25 mouse cellular contexts compared by ENCODE assay signal in the genomic region with DNA sequence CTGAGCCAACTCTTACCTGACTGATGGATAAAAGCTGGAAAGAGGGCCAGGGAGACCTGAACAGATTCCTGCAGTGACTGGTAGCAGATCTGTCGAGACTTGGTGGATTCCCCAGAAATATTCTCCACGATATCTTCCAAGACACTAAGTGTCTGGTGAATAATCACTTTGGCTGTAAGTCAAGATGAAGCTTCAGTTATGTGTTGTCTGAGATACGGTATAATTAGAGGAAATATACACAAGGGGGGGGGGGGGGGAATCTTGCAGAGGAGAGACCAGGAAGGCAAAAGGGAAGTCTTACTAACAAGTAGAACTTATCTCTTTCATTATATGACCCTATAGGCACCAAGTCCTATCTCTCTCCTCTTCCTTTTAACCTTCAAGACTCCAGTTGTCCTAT.
"Had no signal": no experiment of that assay in that cellular context is flagged by ENCODE, and none has a peak within 500 bp of the region (broad histone marks: within the 10 kb centered on the region; RNA-seq: fewer than 3 reads in every experiment).

No protein-coding gene starts in this region.

- H3K4me3 ChIP-seq: heart, adult 2 months; heart, embryonic 13.5 days; heart, embryonic 15.5 days; hindbrain, embryonic 13.5 days; hindbrain, embryonic 15.5 days; kidney, embryonic 15.5 days; limb, embryonic 12.5 days had no signal

- H3K9me3 ChIP-seq: heart, embryonic 13.5 days; heart, embryonic 15.5 days; hindbrain, embryonic 13.5 days; hindbrain, embryonic 15.5 days; kidney, embryonic 15.5 days; limb, embryonic 12.5 days had no signal

- H3K4me1 ChIP-seq: heart, embryonic 13.5 days; heart, embryonic 15.5 days; hindbrain, embryonic 13.5 days; hindbrain, embryonic 15.5 days; kidney, embryonic 15.5 days; limb, embryonic 12.5 days had no signal

- H3K27ac ChIP-seq: heart, adult 2 months; heart, embryonic 13.5 days; heart, embryonic 15.5 days; hindbrain, embryonic 13.5 days; hindbrain, embryonic 15.5 days; hindbrain, postnatal 0 days; kidney, embryonic 15.5 days; kidney, postnatal 0 days; limb, embryonic 12.5 days had no signal

- H3K4me2 ChIP-seq: heart, embryonic 11.5 days; heart, embryonic 13.5 days; heart, embryonic 15.5 days; hindbrain, embryonic 13.5 days; hindbrain, embryonic 15.5 days; kidney, embryonic 15.5 days; limb, embryonic 12.5 days had no signal

- ATAC-seq: hindbrain, postnatal 0 days; intestine, embryonic 16.5 days had no signal

- H3K9ac ChIP-seq: heart, embryonic 13.5 days; heart, embryonic 15.5 days; hindbrain, embryonic 13.5 days; hindbrain, embryonic 15.5 days; kidney, embryonic 15.5 days; limb, embryonic 12.5 days had no signal

- H3K27me3 ChIP-seq: heart, embryonic 13.5 days; heart, embryonic 15.5 days; hindbrain, embryonic 13.5 days; hindbrain, embryonic 15.5 days; kidney, embryonic 15.5 days; limb, embryonic 12.5 days had no signal

- DNase-seq: gastrocnemius, postnatal 14 days; gastrocnemius, postnatal 36 days; heart, adult 11 months; heart, adult 2 months; heart, postnatal 14 days; heart, postnatal 36 days; kidney, adult 11 months; kidney, adult 2 months; kidney, adult 9 months; kidney, postnatal 14 days; kidney, postnatal 36 days; layer of hippocampus, adult 9-11 months; layer of hippocampus, postnatal 36 days; left cerebral cortex, postnatal 4 days; liver had no signal
